Mouse (Mus musculus): ENCODE data around the gene Erlin1. TPM values are rescaled to one million over a fixed set of nuclear protein-coding genes. Genes with fewer than 3 reads are reported as not detected.

Gene Erlin1
- polyA plus RNA-seq, 1 experiment, result 14.8 TPM

- Histone ChIP-seq H3K4me3 (ENCODE audit: insufficient read depth, poor library complexity, severe bottlenecking) (no peak overlapping the region), H3ac (ENCODE audit: control insufficient read depth, insufficient read length, low read depth) (no peak overlapping the region), H3K79me2 (ENCODE audit: control insufficient read depth, insufficient read depth) (no peaks in the 10 kb centered on the region), H3K79me3 (ENCODE audit: low read depth) (no peaks in the 10 kb centered on the region), H3K27me3 (ENCODE audit: control insufficient read depth, insufficient read depth, insufficient read length) (no peaks in the 10 kb centered on the region), H3K36me3 (ENCODE audit: control insufficient read depth, insufficient read depth) (no peaks in the 10 kb centered on the region)
- TF ChIP-seq MYOD1 (IDR thresholded peaks at IDR 0.05; ENCODE audit: control insufficient read depth, insufficient read length, low read depth), result no peak
These were observed 70.6 kb downstream of the Erlin1 start for GRCm38 (mm10) chr19:43998802-43999527.

- H3K79me3 ChIP-seq (ENCODE audit: low read depth), result no peaks in the 10 kb centered on the region
- H3K36me3 ChIP-seq (ENCODE audit: control insufficient read depth, insufficient read depth), result no peaks in the 10 kb centered on the region
- no peaks in the 10 kb centered on the region for H3K79me2 ChIP-seq (ENCODE audit: control insufficient read depth, insufficient read depth)
- no peak overlapping the region for H3ac ChIP-seq (ENCODE audit: control insufficient read depth, insufficient read length, low read depth)
- H3K4me3 ChIP-seq (ENCODE audit: insufficient read depth, poor library complexity, severe bottlenecking), result no peak overlapping the region
- no peak for TF ChIP-seq MAX (IDR thresholded peaks at IDR 0.05)
- TF ChIP-seq USF1 (IDR thresholded peaks at IDR 0.05; ENCODE audit: low read depth), result no peak
- TF ChIP-seq FOSL1 (IDR thresholded peaks at IDR 0.05; ENCODE audit: insufficient read depth, low read length, poor library complexity, severe bottlenecking), result no peak
- TF ChIP-seq CTCF (IDR thresholded peaks at IDR 0.05; ENCODE audit: control insufficient read depth, insufficient read depth, insufficient read length), result no peak
- TF ChIP-seq MYOD1 (IDR thresholded peaks at IDR 0.05; ENCODE audit: control insufficient read depth, insufficient read length, low read depth), result no peak
- no peak for TF ChIP-seq MYOG (IDR thresholded peaks at IDR 0.05; ENCODE audit: control insufficient read depth, extremely low read depth, insufficient read length)
- TF ChIP-seq CEBPB (IDR thresholded peaks at IDR 0.05; ENCODE audit: low read depth), result no peak
- H3K27me3 ChIP-seq (ENCODE audit: control insufficient read depth, insufficient read depth, insufficient read length), result no peaks in the 10 kb centered on the region
These were observed 71.5 kb downstream of the Erlin1 start for GRCm38 (mm10) chr19:43998101-43998500.

GRCm38 (mm10) chr19:43995427-43995826 lies 74.2 kb downstream of the Erlin1 start:
- Histone ChIP-seq H3K79me2 (ENCODE audit: control insufficient read depth, insufficient read depth) (no peaks in the 10 kb centered on the region), H3K27me3 (ENCODE audit: control insufficient read depth, insufficient read depth, insufficient read length) (no peaks in the 10 kb centered on the region), H3K79me3 (ENCODE audit: low read depth) (no peaks in the 10 kb centered on the region), H3ac (ENCODE audit: control insufficient read depth, insufficient read length, low read depth) (no peak overlapping the region), H3K4me3 (ENCODE audit: insufficient read depth, poor library complexity, severe bottlenecking) (no peak overlapping the region), H3K36me3 (ENCODE audit: control insufficient read depth, insufficient read depth) (no peaks in the 10 kb centered on the region)
- TF ChIP-seq MAX (IDR thresholded peaks at IDR 0.05), result no peak
- no peak for TF ChIP-seq USF1 (IDR thresholded peaks at IDR 0.05; ENCODE audit: low read depth)
- TF ChIP-seq CEBPB (IDR thresholded peaks at IDR 0.05; ENCODE audit: low read depth), result no peak
- no peak for TF ChIP-seq MYOG (IDR thresholded peaks at IDR 0.05; ENCODE audit: control insufficient read depth, extremely low read depth, insufficient read length)
- TF ChIP-seq CTCF (IDR thresholded peaks at IDR 0.05; ENCODE audit: control insufficient read depth, insufficient read depth, insufficient read length), result no peak
- no peak for TF ChIP-seq FOSL1 (IDR thresholded peaks at IDR 0.05; ENCODE audit: insufficient read depth, low read length, poor library complexity, severe bottlenecking)
- no peak for TF ChIP-seq MYOD1 (IDR thresholded peaks at IDR 0.05; ENCODE audit: control insufficient read depth, insufficient read length, low read depth)

- TF ChIP-seq CEBPB (IDR thresholded peaks at IDR 0.05; ENCODE audit: low read depth) (no peak), MYOG (IDR thresholded peaks at IDR 0.05; ENCODE audit: control insufficient read depth, extremely low read depth, insufficient read length) (no peak), USF1 (IDR thresholded peaks at IDR 0.05; ENCODE audit: low read depth) (no peak), MYOD1 (IDR thresholded peaks at IDR 0.05; ENCODE audit: control insufficient read depth, insufficient read length, low read depth) (no peak), CTCF (IDR thresholded peaks at IDR 0.05; ENCODE audit: control insufficient read depth, insufficient read depth, insufficient read length) (no peak), FOSL1 (IDR thresholded peaks at IDR 0.05; ENCODE audit: insufficient read depth, low read length, poor library complexity, severe bottlenecking) (no peak), MAX (IDR thresholded peaks at IDR 0.05) (no peak)
- Histone ChIP-seq H3K36me3 (ENCODE audit: control insufficient read depth, insufficient read depth) (no peaks in the 10 kb centered on the region), H3K27me3 (ENCODE audit: control insufficient read depth, insufficient read depth, insufficient read length) (peaks cover 3% of the 10 kb centered on the region), H3K79me2 (ENCODE audit: control insufficient read depth, insufficient read depth) (no peaks in the 10 kb centered on the region), H3ac (ENCODE audit: control insufficient read depth, insufficient read length, low read depth) (no peak overlapping the region), H3K4me3 (ENCODE audit: insufficient read depth, poor library complexity, severe bottlenecking) (no peak overlapping the region), H3K79me3 (ENCODE audit: low read depth) (no peaks in the 10 kb centered on the region)
These were observed 77.1 kb downstream of the Erlin1 start for GRCm38 (mm10) chr19:43992464-43992863.

GRCm38 (mm10) chr19:43990362-43990761 lies 79.2 kb downstream of the Erlin1 start:
- Histone ChIP-seq H3ac (ENCODE audit: control insufficient read depth, insufficient read length, low read depth) (no peak overlapping the region), H3K4me3 (ENCODE audit: insufficient read depth, poor library complexity, severe bottlenecking) (no peak overlapping the region)

More at GRCm38 (mm10) chr19:43990362-43990761, 79.2 kb downstream of the Erlin1 start:
- Histone ChIP-seq H3K27me3 (ENCODE audit: control insufficient read depth, insufficient read depth, insufficient read length) (peaks cover 15% of the 10 kb centered on the region), H3K79me3 (ENCODE audit: low read depth) (no peaks in the 10 kb centered on the region), H3K79me2 (ENCODE audit: control insufficient read depth, insufficient read depth) (no peaks in the 10 kb centered on the region), H3K36me3 (ENCODE audit: control insufficient read depth, insufficient read depth) (no peaks in the 10 kb centered on the region)
- TF ChIP-seq CEBPB (IDR thresholded peaks at IDR 0.05; ENCODE audit: low read depth) (no peak), MYOD1 (IDR thresholded peaks at IDR 0.05; ENCODE audit: control insufficient read depth, insufficient read length, low read depth) (no peak), MYOG (IDR thresholded peaks at IDR 0.05; ENCODE audit: control insufficient read depth, extremely low read depth, insufficient read length) (no peak), MAX (IDR thresholded peaks at IDR 0.05) (no peak), USF1 (IDR thresholded peaks at IDR 0.05; ENCODE audit: low read depth) (no peak), CTCF (IDR thresholded peaks at IDR 0.05; ENCODE audit: control insufficient read depth, insufficient read depth, insufficient read length) (no peak), FOSL1 (IDR thresholded peaks at IDR 0.05; ENCODE audit: insufficient read depth, low read length, poor library complexity, severe bottlenecking) (no peak)
